Mouse (Mus musculus) mouse embryonic stem cell (cell line): ENCODE data around the gene Ehbp1l1.

Experiments
- in situ Hi-C, 2 experiments: fragments of 300-500 bp; cut with MboI; formaldehyde crosslinking; loops; 1 replicate in 1 of 2; 3 replicates in 1 of 2; pipeline ENCODE4 v1.14.3; 2019 to 2020; ENCODE audit warnings: low sequenced_read_pairs in 2 of 2, low pct_unique_long_range_greater_than_20kb in 1 of 2, mixed read lengths in 1 of 2; ENCODE audit not compliant: unreplicated experiment in 1 of 2

Ehbp1l1 gene

GRCm38 (mm10) chr19:5715793-5716688 is 10.1 kb downstream of the Ehbp1l1 start:
- in situ Hi-C loops, result no loop called here

GRCm38 (mm10) chr19:5713730-5714129 is 12.4 kb downstream of the Ehbp1l1 start:
- in situ Hi-C loops, result loop anchor here in 1 of 2 experiments (5.0 kb wide), 1 partner anchor 64 kb away; no protein-coding TSS in a partner anchor

- in situ Hi-C loops, result loop anchor here in 1 of 2 experiments (5.0 kb wide), 1 partner anchor 64 kb away; no protein-coding TSS in a partner anchor
These were observed 12.9 kb downstream of the Ehbp1l1 start for GRCm38 (mm10) chr19:5713255-5713654.

GRCm38 (mm10) chr19:5711907-5712460 is 14.1 kb downstream of the Ehbp1l1 start:
- in situ Hi-C loops, result loop anchor here in 1 of 2 experiments (5.0 kb wide), 1 partner anchor 65 kb away; no protein-coding TSS in a partner anchor

- in situ Hi-C loops, result loop anchor here in 1 of 2 experiments (5.0 kb wide), 1 partner anchor 66 kb away; no protein-coding TSS in a partner anchor
These were observed 14.9 kb downstream of the Ehbp1l1 start for GRCm38 (mm10) chr19:5711218-5711617.

GRCm38 (mm10) chr19:5710581-5710980 is 15.5 kb downstream of the Ehbp1l1 start:
- in situ Hi-C loops, result loop anchor here in 1 of 2 experiments (5.0 kb wide), 1 partner anchor 67 kb away; no protein-coding TSS in a partner anchor

GRCm38 (mm10) chr19:5710068-5710467 is 16.0 kb downstream of the Ehbp1l1 start:
- in situ Hi-C loops, result loop anchor here in 1 of 2 experiments (5.0 kb wide), 1 partner anchor 67 kb away; no protein-coding TSS in a partner anchor

- in situ Hi-C loops, result no loop called here
These were observed 21.1 kb downstream of the Ehbp1l1 start for GRCm38 (mm10) chr19:5704801-5705571.

- in situ Hi-C loops, result no loop called here
These were observed 21.8 kb downstream of the Ehbp1l1 start, which contains the start of gene Kcnk7 for GRCm38 (mm10) chr19:5704163-5704800. Gene Kcnk7, plus strand, starts transcription at chr19:5704367.

GRCm38 (mm10) chr19:5695849-5696462 is 30.2 kb downstream of the Ehbp1l1 start:
- in situ Hi-C loops, result no loop called here

GRCm38 (mm10) chr19:5693801-5694200 is 32.3 kb downstream of the Ehbp1l1 start:
- in situ Hi-C loops, result no loop called here

GRCm38 (mm10) chr19:5692913-5693396 is 33.2 kb downstream of the Ehbp1l1 start:
- in situ Hi-C loops, result no loop called here

- in situ Hi-C loops, result no loop called here
These were observed 33.8 kb downstream of the Ehbp1l1 start for GRCm38 (mm10) chr19:5692086-5692912.

GRCm38 (mm10) chr19:5691601-5692000 is 34.5 kb downstream of the Ehbp1l1 start:
- in situ Hi-C loops, result no loop called here

GRCm38 (mm10) chr19:5690343-5690735 is 35.8 kb downstream of the Ehbp1l1 start:
- in situ Hi-C loops, result no loop called here

GRCm38 (mm10) chr19:5689565-5690342 is 36.4 kb downstream of the Ehbp1l1 start:
- in situ Hi-C loops, result no loop called here
